Mouse (Mus musculus): Measurements from ENCODE around the gene Pomgnt2. TPM values are rescaled to one million over a fixed set of nuclear protein-coding genes. Genes with fewer than 3 reads are reported as not detected.

The Pomgnt2 gene
- polyA plus RNA-seq, 1 experiment from 2014 or later: 15.8 TPM

- H3K27ac ChIP-seq (replicated peaks; ENCODE audit: low read depth, low read length): no peak overlapping the region
- H3K4me1 ChIP-seq (ENCODE audit: control insufficient read depth, insufficient read depth, low read length): peaks cover 13% of the 10 kb centered on the region
- no peak for DNase-seq (ENCODE audit: low spot score)
- ATAC-seq (ENCODE audit: low read depth): no peak
- no peak overlapping the region for H3K9ac ChIP-seq (ENCODE audit: low read depth, low read length)
- no peaks in the 10 kb centered on the region for H3K27me3 ChIP-seq (replicated peaks; ENCODE audit: control insufficient read depth, insufficient read depth, low read length)
- no peaks in the 10 kb centered on the region for H3K9me3 ChIP-seq (ENCODE audit: control insufficient read depth, low read length)
- WGBS: 74% methylated on average over 4 of the region's 4 CpGs
- H3K4me3 ChIP-seq (ENCODE audit: low read depth, low read length): no peak overlapping the region
- no peak overlapping the region for H3K4me2 ChIP-seq (ENCODE audit: low read depth, low read length)
- H3K36me3 ChIP-seq (ENCODE audit: control insufficient read depth, insufficient read depth, low read length): no peaks in the 10 kb centered on the region
These were observed 48.5 kb downstream of the Pomgnt2 start for GRCm38 (mm10) chr9:121948431-121948830.

GRCm38 (mm10) chr9:121947784-121948183, 49.1 kb downstream of the Pomgnt2 start:
- WGBS: 6% methylated on average over 4 of the region's 4 CpGs
- H3K9me3 ChIP-seq (ENCODE audit: control insufficient read depth, low read length): no peaks in the 10 kb centered on the region
- H3K4me3 ChIP-seq (ENCODE audit: low read depth, low read length): no peak overlapping the region
- no peaks in the 10 kb centered on the region for H3K27me3 ChIP-seq (replicated peaks; ENCODE audit: control insufficient read depth, insufficient read depth, low read length)
- no peak overlapping the region for H3K4me2 ChIP-seq (ENCODE audit: low read depth, low read length)
- ATAC-seq (ENCODE audit: low read depth) (no peak), DNase-seq (ENCODE audit: low spot score) (peak; percentile 75)
- H3K9ac ChIP-seq (ENCODE audit: low read depth, low read length): no peak overlapping the region
- peaks cover 13% of the 10 kb centered on the region for H3K4me1 ChIP-seq (ENCODE audit: control insufficient read depth, insufficient read depth, low read length)
- H3K36me3 ChIP-seq (ENCODE audit: control insufficient read depth, insufficient read depth, low read length): no peaks in the 10 kb centered on the region; the same call in 1 of the 2 replicates
- no peak overlapping the region for H3K27ac ChIP-seq (replicated peaks; ENCODE audit: low read depth, low read length)

- H3K4me3 ChIP-seq (ENCODE audit: low read depth, low read length): no peak overlapping the region
- H3K9ac ChIP-seq (ENCODE audit: low read depth, low read length): no peak overlapping the region
- H3K9me3 ChIP-seq (ENCODE audit: control insufficient read depth, low read length): no peaks in the 10 kb centered on the region
- ATAC-seq (ENCODE audit: low read depth) (no peak), DNase-seq (ENCODE audit: low spot score) (no peak)
- H3K27ac ChIP-seq (replicated peaks; ENCODE audit: low read depth, low read length): no peak overlapping the region
- no peaks in the 10 kb centered on the region for H3K27me3 ChIP-seq (replicated peaks; ENCODE audit: control insufficient read depth, insufficient read depth, low read length)
- no peak overlapping the region for H3K4me2 ChIP-seq (ENCODE audit: low read depth, low read length)
- no peaks in the 10 kb centered on the region for H3K4me1 ChIP-seq (ENCODE audit: control insufficient read depth, insufficient read depth, low read length)
- 81% methylated on average over 3 of the region's 3 CpGs for WGBS
- no peaks in the 10 kb centered on the region; the same call in 1 of the 2 replicates for H3K36me3 ChIP-seq (ENCODE audit: control insufficient read depth, insufficient read depth, low read length)
These were observed 53.3 kb downstream of the Pomgnt2 start for GRCm38 (mm10) chr9:121943628-121944027.

GRCm38 (mm10) chr9:121943005-121943404, 53.9 kb downstream of the Pomgnt2 start:
- H3K27me3 ChIP-seq (replicated peaks; ENCODE audit: control insufficient read depth, insufficient read depth, low read length): no peaks in the 10 kb centered on the region
- DNase-seq (ENCODE audit: low spot score): no peak
- ATAC-seq (ENCODE audit: low read depth): no peak
- no peaks in the 10 kb centered on the region for H3K9me3 ChIP-seq (ENCODE audit: control insufficient read depth, low read length)
- H3K4me3 ChIP-seq (ENCODE audit: low read depth, low read length): no peak overlapping the region
- H3K27ac ChIP-seq (replicated peaks; ENCODE audit: low read depth, low read length): no peak overlapping the region
- WGBS: 78% methylated on average over 3 of the region's 3 CpGs
- H3K4me1 ChIP-seq (ENCODE audit: control insufficient read depth, insufficient read depth, low read length): no peaks in the 10 kb centered on the region
- no peaks in the 10 kb centered on the region; the same call in 1 of the 2 replicates for H3K36me3 ChIP-seq (ENCODE audit: control insufficient read depth, insufficient read depth, low read length)
- no peak overlapping the region for H3K4me2 ChIP-seq (ENCODE audit: low read depth, low read length)
- H3K9ac ChIP-seq (ENCODE audit: low read depth, low read length): no peak overlapping the region

GRCm38 (mm10) chr9:121937944-121938355, 59.0 kb downstream of the Pomgnt2 start:
- ATAC-seq (ENCODE audit: low read depth) (peak; percentile 81), DNase-seq (ENCODE audit: low spot score) (peak; percentile 75)
- WGBS: 47% methylated on average over 20 of the region's 21 CpGs
- H3K4me3 ChIP-seq (ENCODE audit: low read depth, low read length): peak overlapping the region; percentile 44
- peak overlapping the region; percentile 67 for H3K9ac ChIP-seq (ENCODE audit: low read depth, low read length)
- no peaks in the 10 kb centered on the region; the same call in 1 of the 2 replicates for H3K36me3 ChIP-seq (ENCODE audit: control insufficient read depth, insufficient read depth, low read length)
- H3K27ac ChIP-seq (replicated peaks; ENCODE audit: low read depth, low read length): no peak overlapping the region; the same call in 1 of the 2 replicates
- peak overlapping the region; percentile 50 for H3K4me2 ChIP-seq (ENCODE audit: low read depth, low read length)
- H3K4me1 ChIP-seq (ENCODE audit: control insufficient read depth, insufficient read depth, low read length): no peaks in the 10 kb centered on the region
- H3K9me3 ChIP-seq (ENCODE audit: control insufficient read depth, low read length): no peaks in the 10 kb centered on the region
- no peaks in the 10 kb centered on the region for H3K27me3 ChIP-seq (replicated peaks; ENCODE audit: control insufficient read depth, insufficient read depth, low read length)

- WGBS: 58% methylated on average over 6 of the region's 6 CpGs
- Histone ChIP-seq H3K4me1 (ENCODE audit: control insufficient read depth, insufficient read depth, low read length) (no peaks in the 10 kb centered on the region), H3K4me3 (ENCODE audit: low read depth, low read length) (peak overlapping the region; percentile 44), H3K4me2 (ENCODE audit: low read depth, low read length) (peak overlapping the region; percentile 50), H3K9me3 (ENCODE audit: control insufficient read depth, low read length) (no peaks in the 10 kb centered on the region), H3K27ac (replicated peaks; ENCODE audit: low read depth, low read length) (no peak overlapping the region; the same call in 1 of the 2 replicates), H3K9ac (ENCODE audit: low read depth, low read length) (peak overlapping the region; percentile 67; the same call in 1 of the 2 replicates), H3K36me3 (ENCODE audit: control insufficient read depth, insufficient read depth, low read length) (no peaks in the 10 kb centered on the region), H3K27me3 (replicated peaks; ENCODE audit: control insufficient read depth, insufficient read depth, low read length) (no peaks in the 10 kb centered on the region)
- peak; percentile 26; the same call in 1 of the 2 replicates for ATAC-seq (ENCODE audit: low read depth)
- no peak for DNase-seq (ENCODE audit: low spot score)
These were observed 59.5 kb downstream of the Pomgnt2 start for GRCm38 (mm10) chr9:121937451-121937864.

- Histone ChIP-seq H3K36me3 (ENCODE audit: control insufficient read depth, insufficient read depth, low read length) (no peaks in the 10 kb centered on the region), H3K4me2 (ENCODE audit: low read depth, low read length) (peak overlapping the region; percentile 50), H3K27me3 (replicated peaks; ENCODE audit: control insufficient read depth, insufficient read depth, low read length) (no peaks in the 10 kb centered on the region), H3K9me3 (ENCODE audit: control insufficient read depth, low read length) (no peaks in the 10 kb centered on the region), H3K27ac (replicated peaks; ENCODE audit: low read depth, low read length) (no peak overlapping the region), H3K4me3 (ENCODE audit: low read depth, low read length) (no peak overlapping the region), H3K4me1 (ENCODE audit: control insufficient read depth, insufficient read depth, low read length) (no peaks in the 10 kb centered on the region), H3K9ac (ENCODE audit: low read depth, low read length) (no peak overlapping the region)
- 72% methylated on average over 1 of the region's 1 CpGs for WGBS
- DNase-seq (ENCODE audit: low spot score) (no peak), ATAC-seq (ENCODE audit: low read depth) (peak; percentile 26; the same call in 1 of the 2 replicates)
These were observed 60.0 kb downstream of the Pomgnt2 start for GRCm38 (mm10) chr9:121936952-121937351.

- no peaks in the 10 kb centered on the region for H3K4me1 ChIP-seq (ENCODE audit: control insufficient read depth, insufficient read depth, low read length)
- no peak overlapping the region for H3K27ac ChIP-seq (replicated peaks; ENCODE audit: low read depth, low read length)
- H3K4me2 ChIP-seq (ENCODE audit: low read depth, low read length): no peak overlapping the region
- H3K9me3 ChIP-seq (ENCODE audit: control insufficient read depth, low read length): no peaks in the 10 kb centered on the region
- H3K4me3 ChIP-seq (ENCODE audit: low read depth, low read length): no peak overlapping the region
- H3K9ac ChIP-seq (ENCODE audit: low read depth, low read length): no peak overlapping the region
- no peak for ATAC-seq (ENCODE audit: low read depth)
- no peak for DNase-seq (ENCODE audit: low spot score)
- H3K36me3 ChIP-seq (ENCODE audit: control insufficient read depth, insufficient read depth, low read length): no peaks in the 10 kb centered on the region
- no peaks in the 10 kb centered on the region for H3K27me3 ChIP-seq (replicated peaks; ENCODE audit: control insufficient read depth, insufficient read depth, low read length)
- 80% methylated on average over 4 of the region's 4 CpGs for WGBS
These were observed 62.1 kb downstream of the Pomgnt2 start for GRCm38 (mm10) chr9:121934856-121935255.

All from embryonic facial prominence, embryonic 14.5 days (tissue).